Mouse (Mus musculus): ENCODE results near the gene Gprc5a.
A peak's percentile ranks its signal among the peaks of the same experiment; 100 is the strongest.

Gene Gprc5a

GRCm38 (mm10) chr6:135065236-135065957 is at the start of gene Gprc5a:
Gprc5a (plus strand) TSS chr6:135065651.
- peak; percentile 57 for DNase-seq (ENCODE audit: low spot score)

GRCm38 (mm10) chr6:135017211-135017610 is 48.2 kb upstream of the Gprc5a start:
- DNase-seq (ENCODE audit: low spot score): no peak

GRCm38 (mm10) chr6:135019564-135019963 is 45.9 kb upstream of the Gprc5a start:
- DNase-seq (ENCODE audit: low spot score): no peak

GRCm38 (mm10) chr6:135021633-135022032 is 43.8 kb upstream of the Gprc5a start:
- no peak for DNase-seq (ENCODE audit: low spot score)

- DNase-seq (ENCODE audit: low spot score): no peak
These were observed 42.1 kb upstream of the Gprc5a start for GRCm38 (mm10) chr6:135023379-135023778.

GRCm38 (mm10) chr6:135024781-135025420 is 40.5 kb upstream of the Gprc5a start:
- no peak for DNase-seq (ENCODE audit: low spot score)

- DNase-seq (ENCODE audit: low spot score): peak; percentile 11
These were observed 39.2 kb upstream of the Gprc5a start for GRCm38 (mm10) chr6:135026232-135026631.

- DNase-seq (ENCODE audit: low spot score): no peak
These were observed 38.7 kb upstream of the Gprc5a start for GRCm38 (mm10) chr6:135026755-135027154.

- DNase-seq (ENCODE audit: low spot score): no peak
These were observed 36.2 kb upstream of the Gprc5a start for GRCm38 (mm10) chr6:135029246-135029645.

- DNase-seq (ENCODE audit: low spot score): no peak
These were observed 26.8 kb upstream of the Gprc5a start for GRCm38 (mm10) chr6:135038674-135039073.

GRCm38 (mm10) chr6:135040275-135040871 is 25.1 kb upstream of the Gprc5a start:
- DNase-seq (ENCODE audit: low spot score): no peak

GRCm38 (mm10) chr6:135041930-135042329 is 23.5 kb upstream of the Gprc5a start:
- DNase-seq (ENCODE audit: low spot score): no peak

GRCm38 (mm10) chr6:135047276-135047675 is 18.2 kb upstream of the Gprc5a start:
- no peak for DNase-seq (ENCODE audit: low spot score)

- DNase-seq (ENCODE audit: low spot score): no peak
These were observed 16.9 kb upstream of the Gprc5a start for GRCm38 (mm10) chr6:135048509-135048908.

- DNase-seq (ENCODE audit: low spot score): no peak
These were observed 16.5 kb upstream of the Gprc5a start for GRCm38 (mm10) chr6:135048956-135049355.

- no peak for DNase-seq (ENCODE audit: low spot score)
These were observed 11.7 kb upstream of the Gprc5a start for GRCm38 (mm10) chr6:135053789-135054188.

GRCm38 (mm10) chr6:135055882-135056281 is 9.6 kb upstream of the Gprc5a start:
- no peak for DNase-seq (ENCODE audit: low spot score)

GRCm38 (mm10) chr6:135060728-135061127 is 4.7 kb upstream of the Gprc5a start:
- no peak for DNase-seq (ENCODE audit: low spot score)

GRCm38 (mm10) chr6:135064621-135065020 is 830 bp upstream of the Gprc5a start:
- no peak for DNase-seq (ENCODE audit: low spot score)

GRCm38 (mm10) chr6:135066795-135067445 is 1.5 kb downstream of the Gprc5a start:
- DNase-seq (ENCODE audit: low spot score): no peak

GRCm38 (mm10) chr6:135068221-135068620 is 2.8 kb downstream of the Gprc5a start:
- DNase-seq (ENCODE audit: low spot score): no peak

- no peak for DNase-seq (ENCODE audit: low spot score)
These were observed 4.4 kb downstream of the Gprc5a start for GRCm38 (mm10) chr6:135069856-135070255.

- DNase-seq (ENCODE audit: low spot score): no peak
These were observed 4.9 kb downstream of the Gprc5a start for GRCm38 (mm10) chr6:135070347-135070746.
